Mouse (Mus musculus) ovary, postnatal 10 days (tissue): ENCODE results near the gene Clca2.
"Not testable (repeated sequence)": the region's sequence is repeated elsewhere in the genome, so short reads cannot be mapped to it uniquely, and the experiment has no call there.

Source experiments
- DNase-seq: peaks from one replicate; pipeline ENCODE4 v3.0.0; 2022; ENCODE audit warnings: low spot score

Clca2 gene

GRCm38 (mm10) chr3:145086180-145086579 lies 13.1 kb downstream of the Clca2 start:
- no peak for DNase-seq

GRCm38 (mm10) chr3:145083081-145083480 lies 16.2 kb downstream of the Clca2 start:
- DNase-seq = no peak

- no peak for DNase-seq
These were observed 18.3 kb downstream of the Clca2 start for GRCm38 (mm10) chr3:145080904-145081303.

GRCm38 (mm10) chr3:145078405-145078804 lies 20.8 kb downstream of the Clca2 start:
- no peak for DNase-seq

GRCm38 (mm10) chr3:145072339-145072738 lies 26.9 kb downstream of the Clca2 start:
- DNase-seq = no peak

- DNase-seq = no peak
These were observed 30.3 kb downstream of the Clca2 start for GRCm38 (mm10) chr3:145068964-145069363.

GRCm38 (mm10) chr3:145055138-145055537 lies 44.1 kb downstream of the Clca2 start:
- not testable (repeated sequence) for DNase-seq

- no peak for DNase-seq
These were observed 49.4 kb downstream of the Clca2 start for GRCm38 (mm10) chr3:145049820-145050219.

- no peak for DNase-seq
These were observed 60.4 kb downstream of the Clca2 start for GRCm38 (mm10) chr3:145038813-145039212.

GRCm38 (mm10) chr3:145032676-145033075 lies 66.6 kb downstream of the Clca2 start, which contains the start of gene Clca1:
TSS of gene Clca1 (minus strand) at chr3:145032776.
- DNase-seq = no peak

GRCm38 (mm10) chr3:145028036-145028435 lies 71.2 kb downstream of the Clca2 start:
- no peak for DNase-seq

GRCm38 (mm10) chr3:145026750-145027149 lies 72.5 kb downstream of the Clca2 start:
- DNase-seq = peak; percentile 8
